Mouse (Mus musculus): Measurements from ENCODE around the gene Trpv4.

DNA sequence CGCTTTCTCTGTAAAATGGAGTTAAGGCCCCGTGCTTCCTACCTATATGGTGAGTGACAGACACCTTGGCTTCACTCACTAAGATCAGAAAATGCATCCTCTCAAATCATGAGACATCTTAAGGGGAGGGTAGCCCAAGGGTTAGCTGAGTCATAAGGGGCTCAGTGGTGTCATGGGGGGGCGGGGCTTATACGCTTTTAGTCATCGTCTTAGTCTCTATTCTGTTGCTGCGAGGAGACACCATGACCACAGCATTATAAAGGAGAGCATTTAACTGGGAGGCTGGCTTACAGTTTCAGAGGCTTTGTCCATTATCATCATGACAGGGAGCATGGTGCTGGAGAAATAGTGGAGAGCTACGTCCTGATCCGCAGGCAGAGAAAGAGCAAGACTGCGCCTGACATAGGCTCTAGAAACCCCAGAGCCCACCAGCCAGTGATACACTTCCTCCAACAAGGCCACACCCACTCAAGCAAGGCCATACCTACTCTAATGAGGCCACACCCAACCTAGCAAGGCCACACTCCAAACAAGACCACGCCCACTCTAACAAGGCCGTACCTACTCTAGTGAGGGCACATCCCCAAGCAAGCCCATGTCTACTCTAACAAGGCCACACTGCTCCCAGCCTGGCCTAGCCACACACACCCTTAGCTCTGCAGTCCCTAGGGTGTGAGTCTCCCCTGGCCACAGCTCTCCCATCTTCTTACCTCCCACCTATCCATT is 41.7 kb downstream of the Trpv4 start:
- no peak for TF ChIP-seq CTCF (IDR thresholded peaks at IDR 0.05; ENCODE audit: borderline replicate concordance, extremely low read depth, insufficient read depth, insufficient read length)
- no peak for TF ChIP-seq POLR2A (IDR thresholded peaks at IDR 0.05; ENCODE audit: borderline replicate concordance, extremely low read depth, insufficient read depth, insufficient read length, poor library complexity, severe bottlenecking)
